Mouse (Mus musculus) G1E-ER4 (cell line): ENCODE measurements around the gene Rdh9. TPM values are rescaled to one million over a fixed set of nuclear protein-coding genes. Genes with fewer than 3 reads are reported as not detected.
A peak's percentile ranks its signal among the peaks of the same experiment; 100 is the strongest.

Experiments
- GATA1 ChIP-seq: IDR thresholded peaks from one replicate; pipeline ENCODE4 v1.8.0; 2012; ENCODE audit warnings: low read length, inconsistent platforms
- polyA plus RNA-seq: library from polyadenylated mRNA; stranded (reverse); fragments of >175 nt; gene quantifications from 2 replicates; pipeline ENCODE4 v1.2.3, GENCODE M21; 2012

Rdh9 gene
- polyA plus RNA-seq, 1 experiment = not detected

DNA sequence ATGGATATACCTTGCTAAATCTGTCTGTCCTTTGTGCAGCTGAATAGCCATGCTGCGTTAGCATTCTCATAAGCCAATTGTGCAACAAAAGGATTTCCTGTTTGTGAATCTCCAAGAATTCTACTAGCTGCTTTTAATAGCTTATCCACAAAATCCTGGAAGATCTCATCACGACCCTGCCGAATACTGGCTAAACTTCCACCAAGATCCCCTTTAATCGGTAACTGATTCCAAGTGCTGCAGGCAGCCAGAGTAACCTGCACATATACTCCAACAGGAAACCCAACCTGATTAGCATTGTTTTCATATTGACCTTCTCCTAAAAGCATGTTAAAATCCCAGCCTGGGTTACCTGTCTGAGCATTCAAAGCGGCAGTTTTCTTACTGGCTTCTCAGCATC is 59.1 kb downstream of the Rdh9 start:
- TF ChIP-seq GATA1 = no peak

DNA sequence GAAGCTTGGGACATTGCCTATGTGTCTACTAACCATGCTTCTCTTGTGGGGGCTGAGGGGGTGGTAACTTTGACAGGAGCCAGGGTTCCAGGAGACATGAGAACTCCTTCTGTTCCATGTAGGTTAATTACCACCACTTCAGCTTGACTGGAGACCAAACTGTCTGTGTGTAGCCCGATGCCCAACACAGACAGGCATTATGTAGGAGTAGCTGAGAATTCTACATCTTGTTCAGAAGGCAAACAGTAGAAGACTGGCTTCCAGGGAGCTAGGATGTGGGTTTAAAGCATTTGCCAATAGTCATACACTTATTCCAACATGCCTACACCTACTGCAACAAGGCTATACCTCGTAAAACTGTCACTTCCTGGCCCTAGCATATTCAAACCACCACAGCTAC is 62.4 kb downstream of the Rdh9 start:
- TF ChIP-seq GATA1 = no peak

DNA sequence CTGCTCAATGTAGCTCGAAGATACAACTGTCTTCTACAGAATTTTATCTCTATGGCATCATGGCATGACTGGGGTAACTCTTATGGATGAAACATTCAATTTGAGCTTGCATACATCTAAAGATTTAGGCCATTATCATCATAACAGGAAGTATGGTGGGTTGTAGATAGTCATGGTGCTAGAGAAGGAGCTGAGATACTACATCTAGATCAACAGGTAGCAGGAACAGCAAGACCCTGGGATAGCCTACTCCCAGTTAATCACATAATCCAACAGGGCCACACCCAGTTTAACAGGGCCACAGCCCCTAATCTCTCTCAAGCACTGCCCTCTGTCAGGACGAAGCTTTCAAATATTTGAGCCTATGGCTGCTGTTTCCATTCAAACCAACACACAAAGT is 64.6 kb downstream of the Rdh9 start:
- TF ChIP-seq GATA1 = peak; percentile 56

Other genes starting within 250 kb of the Rdh9 start
- 0.25 and 0.33 TPM in 2 replicates for gene Nxph4, start 241.8 kb upstream of the Rdh9 start, polyA plus RNA-seq
- gene Lrp1, start 155.2 kb upstream of the Rdh9 start, polyA plus RNA-seq = 0.06 and 0.12 TPM in 2 replicates
- gene Stat6, start 133.4 kb upstream of the Rdh9 start, polyA plus RNA-seq = 30.3 and 51.0 TPM in 2 replicates
- 3.8 and 8.0 TPM in 2 replicates for gene Nemp1, start 109.5 kb upstream of the Rdh9 start, polyA plus RNA-seq
- gene Nab2, start 107.8 kb upstream of the Rdh9 start, polyA plus RNA-seq = 68.1 and 76.8 TPM in 2 replicates
- gene Myo1a, start 71.2 kb upstream of the Rdh9 start, polyA plus RNA-seq = 0.05 TPM in 1 of 2 replicates, not detected in the other
- not detected in 2 replicates for gene Tac2, start 51.9 kb upstream of the Rdh9 start, polyA plus RNA-seq
- 3.1 and 3.4 TPM in 2 replicates for gene Zbtb39, start 36.8 kb upstream of the Rdh9 start, polyA plus RNA-seq
- not detected in 2 replicates for gene Gpr182, start 24.7 kb upstream of the Rdh9 start, polyA plus RNA-seq
- not detected in 2 replicates for gene Rdh1, start 16.7 kb upstream of the Rdh9 start, polyA plus RNA-seq
- gene Rdh16f1, start 16.6 kb upstream of the Rdh9 start, polyA plus RNA-seq = not detected in 2 replicates
- gene Rdh16, start 24.8 kb downstream of the Rdh9 start, polyA plus RNA-seq = not detected in 2 replicates
- gene Rdh19, start 73.5 kb downstream of the Rdh9 start, polyA plus RNA-seq = not detected in 2 replicates
- not detected in 2 replicates for gene Rdh16f2, start 90.1 kb downstream of the Rdh9 start, polyA plus RNA-seq
- not detected in 2 replicates for gene Rdh7, start 112.4 kb downstream of the Rdh9 start, polyA plus RNA-seq
- not detected in 2 replicates for gene Sdr9c7, start 122.1 kb downstream of the Rdh9 start, polyA plus RNA-seq
- gene Hsd17b6, start 231.2 kb downstream of the Rdh9 start, polyA plus RNA-seq = not detected in 2 replicates
- 1.4 and 2.4 TPM in 2 replicates for gene Prim1, start 238.8 kb downstream of the Rdh9 start, polyA plus RNA-seq